Mouse (Mus musculus) Patski (cell line): ENCODE measurements around the gene Arl5c. TPM values are rescaled to one million over a fixed set of nuclear protein-coding genes. Genes with fewer than 3 reads are reported as not detected.
A peak's percentile ranks its signal among the peaks of the same experiment; 100 is the strongest.

Experiments used
- ATAC-seq: fragments of 100-300 bp; one replicate; pipeline ENCODE4 v1.8.0; 2021
- CTCF ChIA-PET: fragments of 350-600 bp; sonication (Branson Sonifier 250); formaldehyde crosslinking; loops from one replicate; lab custom pipeline; 2022; ENCODE audit warnings: inconsistent platforms; lab: Charles Lee
- POLR2A ChIA-PET: fragments of 350-600 bp; sonication (Branson Sonifier 250); formaldehyde crosslinking; loops from one replicate; lab custom pipeline; 2022; ENCODE audit warnings: antibody characterized with exemption, inconsistent platforms; lab: Charles Lee
- DNase-seq: peaks from one replicate; pipeline ENCODE4 v3.0.0-alpha.2; 2011; ENCODE audit warnings: low read depth, low spot score
- H3K27me3 ChIP-seq: fragments of 371-371 bp; one replicate; pipeline ENCODE4 v1.5.1; 2021
- CTCF ChIP-seq: fragments of 100-300 bp; IDR thresholded peaks from one replicate; pipeline ENCODE4 v1.5.1; 2021
- in situ Hi-C: fragments of 300-500 bp; cut with MboI; formaldehyde crosslinking; loops from 3 replicates; pipeline ENCODE4 v1.11.1; 2018; ENCODE audit warnings: low pct_unique_long_range_greater_than_20kb, mixed read lengths
- polyA plus RNA-seq: library from polyadenylated mRNA; unstranded; gene quantifications from one replicate; pipeline ENCODE4 v1.2.3, GENCODE M21; 2021

Gene Arl5c
- polyA plus RNA-seq, 1 experiment from 2014 or later: 2.0 TPM

DNA sequence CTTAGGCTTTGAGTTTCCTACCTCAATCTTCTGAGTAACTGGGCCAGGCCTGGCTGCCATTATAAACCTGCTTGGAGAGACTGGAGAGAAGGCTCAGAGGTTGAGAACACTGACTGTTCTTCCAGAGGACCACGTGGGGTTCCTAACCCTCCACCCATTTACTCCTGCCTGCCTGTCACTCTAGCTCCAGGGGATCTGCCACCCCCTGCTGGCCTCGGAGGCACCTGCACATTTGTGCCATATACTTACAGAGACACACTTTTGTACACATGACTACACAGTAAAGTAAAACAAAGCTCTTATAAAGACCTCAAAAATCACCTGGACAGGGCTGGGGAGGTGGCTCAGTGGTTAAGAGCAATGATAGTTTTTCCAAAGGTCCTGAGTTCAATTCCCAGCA is 23.5 kb downstream of the Arl5c start:
- CTCF ChIA-PET: interaction anchor here (0.9 to 1.6 kb wide), 3 partner anchors 15 to 70 kb away, joined by 3 to 5 read pairs (median 3); no protein-coding TSS in a partner anchor
- in situ Hi-C loops: no loop called here
- ATAC-seq (no peak), DNase-seq (no peak)
- no peak for TF ChIP-seq CTCF
- POLR2A ChIA-PET: interaction anchor here (0.6 kb wide), 1 partner anchor 274 kb away, joined by 4 read pairs; no protein-coding TSS in a partner anchor
- H3K27me3 ChIP-seq: no peaks in the 10 kb centered on the region

DNA sequence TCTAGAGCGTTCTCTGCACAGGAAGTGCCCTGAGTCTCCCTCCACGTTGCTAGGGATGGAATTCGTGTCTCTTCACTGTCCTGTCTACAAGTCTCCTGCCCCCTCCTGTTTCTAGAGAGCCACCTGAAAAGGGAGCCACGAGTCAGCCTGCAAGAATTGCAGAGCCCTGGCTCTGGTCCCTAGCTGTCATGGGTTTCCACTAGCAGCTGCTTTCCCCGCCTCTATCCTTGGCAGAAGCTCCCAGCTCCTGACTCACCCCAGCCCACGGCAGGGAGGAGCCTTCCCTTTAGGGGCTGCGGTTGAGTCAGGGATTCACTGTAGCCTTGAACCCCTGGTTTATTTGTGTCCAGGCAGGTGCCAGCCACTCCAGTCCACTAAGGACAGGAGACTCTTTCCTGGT is 24.7 kb downstream of the Arl5c start:
- ChIA-PET POLR2A (no interaction called here), CTCF (interaction anchor here (1.6 to 2.0 kb wide), 3 partner anchors 13 to 71 kb away, joined by 4 to 8 read pairs (median 7); no protein-coding TSS in a partner anchor)
- H3K27me3 ChIP-seq: no peaks in the 10 kb centered on the region
- no peak for TF ChIP-seq CTCF
- ATAC-seq: peak; percentile 65
- DNase-seq: no peak
- in situ Hi-C loops: no loop called here

DNA sequence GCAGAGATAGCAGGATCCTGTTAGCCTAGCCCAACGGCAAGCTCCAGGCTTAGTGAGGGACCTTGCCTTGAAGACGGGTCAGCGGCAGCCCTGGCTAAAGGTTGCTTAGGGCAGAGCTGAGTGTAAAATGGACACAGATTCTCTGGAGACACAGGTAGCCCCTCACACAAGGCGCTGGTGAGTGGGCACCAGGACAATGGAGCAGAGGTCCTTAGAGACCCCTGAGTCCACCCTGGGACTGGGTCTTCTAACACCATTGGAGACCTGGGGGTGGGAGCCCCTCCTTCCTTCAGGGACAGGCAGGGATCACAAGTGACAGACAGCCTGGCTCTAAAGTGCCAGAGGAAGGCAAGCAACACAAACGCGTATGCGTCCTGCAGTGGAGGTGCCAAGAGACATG is 25.2 kb downstream of the Arl5c start:
- DNase-seq: no peak
- TF ChIP-seq CTCF: no peak
- CTCF ChIA-PET: interaction anchor here (1.6 to 2.0 kb wide), 3 partner anchors 12 to 71 kb away, joined by 4 to 8 read pairs (median 7); no protein-coding TSS in a partner anchor
- POLR2A ChIA-PET: no interaction called here
- in situ Hi-C loops: no loop called here
- H3K27me3 ChIP-seq: no peaks in the 10 kb centered on the region
- ATAC-seq: no peak

DNA sequence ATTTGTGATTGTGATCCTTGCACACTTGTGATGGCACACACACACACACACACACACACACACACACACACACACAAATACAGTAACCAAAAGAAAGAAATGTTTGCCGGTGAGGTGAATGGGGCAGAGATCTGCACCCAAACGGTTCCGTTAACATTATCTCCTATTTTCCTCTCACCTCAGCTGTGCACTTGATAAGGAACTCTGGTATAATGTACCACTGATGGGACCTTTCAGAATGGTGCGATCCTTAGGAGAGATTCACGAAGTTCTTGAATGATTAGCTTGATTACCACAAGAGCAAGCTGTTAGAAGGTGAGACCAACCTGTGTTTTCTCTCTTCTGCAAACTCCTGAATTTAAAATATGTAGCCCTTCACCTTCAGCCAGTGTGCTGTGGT is 27.6 kb downstream of the Arl5c start:
- TF ChIP-seq CTCF: no peak
- DNase-seq (no peak), ATAC-seq (no peak)
- ChIA-PET POLR2A (interaction anchor here (0.6 kb wide), 1 partner anchor 78 kb away, joined by 4 read pairs; no protein-coding TSS in a partner anchor), CTCF (interaction anchor here (1.5 kb wide), 1 partner anchor 31 kb away, joined by 4 read pairs; no protein-coding TSS in a partner anchor)
- no peaks in the 10 kb centered on the region for H3K27me3 ChIP-seq
- in situ Hi-C loops: no loop called here

DNA sequence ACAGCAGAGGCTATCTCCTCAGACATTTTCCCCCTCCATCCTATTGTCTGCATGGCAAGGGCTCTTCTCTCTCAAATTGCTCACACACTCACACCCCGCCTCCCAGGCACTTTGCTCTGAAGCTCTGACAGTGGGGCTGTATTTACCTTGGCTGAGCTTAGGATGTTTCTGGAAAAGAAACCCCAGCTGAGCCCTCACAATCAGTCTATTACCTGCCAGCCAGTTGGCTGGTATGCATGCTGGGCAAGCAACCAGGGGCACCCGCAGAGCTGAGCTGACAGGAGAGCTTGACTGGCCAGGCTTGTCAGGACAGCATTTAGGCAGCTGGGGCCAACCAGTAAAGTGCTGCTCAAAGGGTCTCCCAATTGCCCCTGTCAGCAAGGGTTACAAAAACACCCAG is 28.9 kb downstream of the Arl5c start:
- CTCF ChIA-PET: interaction anchor here (1.5 kb wide), 1 partner anchor 30 kb away, joined by 4 read pairs; no protein-coding TSS in a partner anchor
- DNase-seq: peak; percentile 60
- POLR2A ChIA-PET: no interaction called here

DNA sequence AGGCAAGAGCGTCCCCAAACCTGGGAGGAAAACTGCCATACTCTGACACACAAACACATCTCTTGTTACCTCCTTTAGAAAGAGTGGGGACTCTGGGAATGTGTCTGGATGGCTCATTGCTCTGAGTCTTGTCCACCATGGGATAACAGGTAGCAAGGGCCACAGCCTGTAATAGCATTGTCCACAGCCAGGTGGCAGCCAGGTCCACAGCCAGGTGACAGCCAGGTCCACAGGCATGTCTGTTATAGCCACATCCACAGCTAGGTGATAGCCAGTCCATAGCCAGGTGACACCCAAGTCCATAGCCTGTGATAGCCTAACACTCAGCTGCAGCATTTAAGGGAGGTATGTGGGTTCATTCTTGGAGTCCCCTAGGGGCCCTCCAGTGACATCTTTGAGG is 35.1 kb downstream of the Arl5c start:
- no peak for ATAC-seq
- TF ChIP-seq CTCF: no peak
- ChIA-PET POLR2A (no interaction called here), CTCF (interaction anchor here (1.0 kb wide), 1 partner anchor 27 kb away, joined by 3 read pairs; no protein-coding TSS in a partner anchor)
- no peak for DNase-seq
- no peaks in the 10 kb centered on the region for H3K27me3 ChIP-seq
- in situ Hi-C loops: no loop called here

More for the DNA sequence above, 28.9 kb downstream of the Arl5c start:
- ATAC-seq: no peak
- TF ChIP-seq CTCF: no peak
- H3K27me3 ChIP-seq: no peaks in the 10 kb centered on the region
- in situ Hi-C loops: no loop called here

DNA sequence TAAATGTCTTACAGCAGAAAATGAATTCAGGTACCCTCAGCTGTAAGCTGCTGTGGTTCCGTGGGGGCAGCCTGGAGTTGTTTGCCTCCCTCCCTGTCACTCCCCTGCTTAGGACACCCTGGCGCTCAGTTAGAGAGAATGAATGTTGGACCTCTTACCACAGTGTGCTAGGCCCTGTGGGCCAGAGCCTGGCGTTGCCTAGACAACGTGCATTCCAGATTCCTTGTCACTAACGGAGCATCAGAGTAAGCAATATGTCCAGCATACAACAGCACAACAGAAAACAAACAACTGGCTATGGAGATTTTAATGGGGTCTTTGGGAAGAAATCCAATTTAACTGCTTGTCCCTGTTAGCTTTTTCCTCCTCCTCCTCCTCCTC is 36.7 kb downstream of the Arl5c start:
- in situ Hi-C loops: no loop called here
- CTCF ChIA-PET: interaction anchor here (1.2 to 1.4 kb wide), 2 partner anchors 12 to 29 kb away, joined by 4 read pairs; no protein-coding TSS in a partner anchor
- no peak for DNase-seq
- TF ChIP-seq CTCF: no peak
- POLR2A ChIA-PET: no interaction called here
- H3K27me3 ChIP-seq: no peaks in the 10 kb centered on the region
- no peak for ATAC-seq

DNA sequence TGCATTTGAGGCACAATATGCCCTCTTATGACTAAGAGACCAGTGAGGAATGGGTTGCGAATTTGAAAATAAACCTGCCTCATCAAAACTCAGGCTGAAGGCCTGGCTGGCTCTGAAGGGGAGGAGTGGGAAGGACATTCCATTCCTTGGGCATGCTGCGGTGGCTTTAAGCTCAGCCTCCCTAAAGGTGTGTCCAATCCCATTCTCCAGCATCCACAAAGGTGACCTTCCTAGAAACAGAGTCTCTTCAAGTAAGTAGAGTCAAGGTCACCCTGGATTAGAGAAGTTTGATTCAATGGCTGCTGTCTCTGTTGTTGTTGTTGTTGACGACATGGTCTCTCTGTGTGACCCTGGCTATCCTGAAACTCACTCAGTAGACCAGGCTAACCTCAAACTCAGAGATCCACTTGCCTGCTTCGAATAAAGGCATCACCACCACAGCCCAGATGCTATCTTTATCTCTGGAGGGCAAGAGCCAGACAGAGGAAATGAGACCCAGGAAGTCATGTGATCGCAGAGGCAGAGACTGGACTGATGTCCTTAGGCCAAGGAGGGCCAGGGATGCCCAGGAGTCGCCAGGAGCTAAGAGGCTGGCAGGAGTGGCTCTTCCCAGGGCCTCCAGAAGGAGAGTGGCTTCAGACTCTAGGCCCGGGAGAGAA is 37.2 kb downstream of the Arl5c start:
- ChIA-PET CTCF (interaction anchor here (1.2 to 1.8 kb wide), 3 partner anchors 12 to 29 kb away, joined by 3 to 4 read pairs (median 4); no protein-coding TSS in a partner anchor), POLR2A (no interaction called here)
- in situ Hi-C loops: no loop called here
- H3K27me3 ChIP-seq: no peaks in the 10 kb centered on the region
- no peak for TF ChIP-seq CTCF
- no peak for ATAC-seq
- DNase-seq: no peak

DNA sequence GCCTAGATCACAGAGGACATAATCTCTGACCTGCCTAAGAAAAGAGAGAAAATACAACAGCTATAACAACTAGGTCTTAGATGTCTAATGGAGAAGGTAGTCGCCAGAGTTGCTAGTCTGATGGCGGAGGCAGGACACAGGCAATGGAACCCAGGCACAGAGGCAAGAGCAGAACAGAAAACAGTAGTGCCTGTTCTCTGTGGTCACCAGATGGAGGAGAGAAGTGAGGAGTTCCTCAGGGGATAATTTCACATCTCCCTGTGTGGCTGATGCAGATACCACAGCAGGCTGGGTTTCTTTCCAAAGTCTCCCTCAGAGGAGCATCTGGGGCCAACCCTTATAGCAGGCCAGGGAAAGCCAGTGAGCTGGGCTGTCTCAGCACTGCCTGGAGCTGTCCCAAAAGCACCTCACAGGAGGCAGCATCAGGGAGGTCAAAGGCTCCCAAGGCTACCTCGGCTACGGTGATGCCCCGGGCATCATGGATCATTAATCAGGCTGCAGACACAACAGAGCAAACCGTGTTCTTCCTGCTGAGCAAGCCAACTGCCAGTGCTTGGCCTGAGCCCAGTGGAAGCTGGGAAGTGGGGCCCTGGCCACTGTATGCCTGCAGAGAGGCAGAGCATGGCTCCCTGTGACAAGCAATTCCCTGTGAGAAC is 38.9 kb downstream of the Arl5c start:
- no peaks in the 10 kb centered on the region for H3K27me3 ChIP-seq
- TF ChIP-seq CTCF: no peak
- peak; percentile 91 for DNase-seq
- ChIA-PET POLR2A (no interaction called here), CTCF (interaction anchor here (0.9 to 1.8 kb wide), 3 partner anchors 16 to 26 kb away, joined by 3 read pairs; no protein-coding TSS in a partner anchor)
- in situ Hi-C loops: no loop called here
- ATAC-seq: peak; percentile 65

DNA sequence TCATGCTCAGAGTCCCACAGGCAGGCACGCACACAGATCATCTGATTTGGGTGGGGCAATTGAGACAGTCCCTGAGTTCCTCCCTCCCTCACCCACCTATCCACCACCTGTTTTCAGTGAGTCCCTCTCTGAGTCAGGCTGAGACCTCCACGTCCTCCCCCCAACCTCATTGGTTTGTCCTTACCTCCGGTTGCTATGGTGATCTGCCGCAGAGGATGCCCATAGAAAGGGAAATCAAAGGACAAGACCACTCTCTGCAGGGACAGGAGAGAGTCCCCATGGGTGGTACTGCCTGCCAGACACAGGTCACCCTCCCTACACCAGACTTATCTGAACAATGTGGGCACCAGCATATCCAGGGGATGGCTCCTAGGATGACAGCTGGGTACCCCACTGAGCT is 40.1 kb downstream of the Arl5c start:
- TF ChIP-seq CTCF: no peak
- ChIA-PET CTCF (interaction anchor here (1.1 kb wide), 1 partner anchor 10 kb away, joined by 3 read pairs; no protein-coding TSS in a partner anchor), POLR2A (no interaction called here)
- ATAC-seq (no peak), DNase-seq (no peak)
- in situ Hi-C loops: no loop called here
- no peaks in the 10 kb centered on the region for H3K27me3 ChIP-seq
